Mouse (Mus musculus): ENCODE results near the gene Amigo1.

GRCm38 (mm10) chr3:108169199-108169598 lies 16.9 kb upstream of the Amigo1 start:
- no peak for TF ChIP-seq CTCF (conservative IDR thresholded peaks at IDR 0.05; ENCODE audit: low read length)
- TF ChIP-seq NANOG (IDR thresholded peaks at IDR 0.05; ENCODE audit: borderline replicate concordance, low read length): no peak
- no peak for TF ChIP-seq POU5F1 (IDR thresholded peaks at IDR 0.05; ENCODE audit: borderline replicate concordance, low read length)
